Mouse (Mus musculus): ENCODE data around the gene Hsdl2. TPM values are rescaled to one million over a fixed set of nuclear protein-coding genes. Genes with fewer than 3 reads are reported as not detected.
A peak's percentile ranks its signal among the peaks of the same experiment; 100 is the strongest.
"Not testable (repeated sequence)": the region's sequence is repeated elsewhere in the genome, so short reads cannot be mapped to it uniquely, and the experiment has no call there.

The Hsdl2 gene
- 6.2 and 8.7 TPM in 2 replicates for polyA plus RNA-seq (2012; rRNA removed)

- under 1% methylated on average over 61 of the region's 61 CpGs for WGBS
- DNase-seq (ENCODE audit: low read depth, low spot score) = peak; percentile 100
These were observed at the start of gene Hsdl2 for GRCm38 (mm10) chr4:59581314-59582185. Hsdl2 (plus strand) TSS chr4:59581563.

- WGBS = 76% methylated on average over 2 of the region's 2 CpGs
- no peak for DNase-seq (ENCODE audit: low read depth, low spot score)
These were observed 48.1 kb upstream of the Hsdl2 start for GRCm38 (mm10) chr4:59533268-59533667.

DNA sequence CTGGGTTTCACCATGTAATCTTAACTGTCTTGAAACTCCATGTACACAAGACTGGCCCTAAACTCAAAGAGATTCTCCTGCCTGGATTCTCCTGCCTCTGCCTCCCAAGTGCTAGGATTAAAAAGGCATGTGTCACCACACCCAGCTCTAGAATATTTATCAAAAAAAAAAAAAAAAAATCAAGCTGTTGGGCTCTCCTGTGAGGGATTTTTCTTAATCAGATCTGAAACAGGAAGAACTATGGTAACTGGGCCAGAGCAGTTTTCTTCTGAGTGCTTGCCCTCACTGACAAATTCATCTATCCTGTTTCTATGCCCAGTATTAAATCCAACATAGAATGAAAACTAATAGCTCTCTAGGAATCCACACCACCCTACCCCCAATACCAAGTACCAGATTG, 45.7 kb upstream of the Hsdl2 start:
- DNase-seq (ENCODE audit: low read depth, low spot score) = no peak

DNA sequence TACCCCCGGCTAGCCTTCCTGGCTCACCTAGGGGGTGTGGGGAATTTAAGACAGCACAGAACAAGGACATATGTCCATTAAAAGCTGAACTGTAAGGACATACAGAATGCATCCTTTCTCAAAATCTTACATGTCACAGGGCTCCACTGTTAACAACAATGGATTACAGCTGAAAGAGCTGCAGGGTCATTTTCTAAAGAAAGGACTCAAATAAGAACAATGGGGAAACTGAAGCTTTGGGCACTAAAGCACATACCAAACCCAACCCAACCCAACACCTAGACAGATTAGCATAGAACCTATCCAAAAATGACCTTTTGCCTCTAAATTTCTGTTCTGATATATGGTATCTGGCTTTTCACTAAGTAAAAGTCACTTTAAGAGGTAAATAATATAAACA, 45.1 kb upstream of the Hsdl2 start:
- 92% methylated on average over 1 of the region's 1 CpGs for WGBS

GRCm38 (mm10) chr4:59543006-59543405, 38.4 kb upstream of the Hsdl2 start:
- DNase-seq (ENCODE audit: low read depth, low spot score) = no peak

More for the DNA sequence above, 45.1 kb upstream of the Hsdl2 start:
- no peak for DNase-seq (ENCODE audit: low read depth, low spot score)

DNA sequence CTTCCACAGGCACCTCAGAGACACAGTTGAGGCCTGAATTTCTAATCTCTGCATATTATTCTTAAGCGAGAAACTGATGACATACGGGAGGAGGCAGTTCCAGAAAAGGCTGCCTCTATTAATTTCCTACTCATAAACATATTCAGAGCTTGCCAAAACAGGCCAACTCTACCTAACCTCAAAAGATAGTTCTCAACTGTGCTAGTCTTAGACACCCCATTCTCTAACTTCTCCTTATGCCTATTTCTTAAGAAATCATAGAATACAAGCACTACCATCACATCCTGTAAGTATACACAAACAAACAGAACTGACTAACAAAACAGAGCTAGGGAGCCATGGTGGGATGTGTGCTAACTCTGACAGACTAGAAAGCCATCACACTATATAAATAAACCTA, 36.7 kb upstream of the Hsdl2 start:
- 50% methylated on average over 2 of the region's 2 CpGs for WGBS

GRCm38 (mm10) chr4:59546285-59547071, 34.9 kb upstream of the Hsdl2 start:
- WGBS = 13% methylated on average over 7 of the region's 7 CpGs

More for the DNA sequence above, 36.7 kb upstream of the Hsdl2 start:
- no peak for DNase-seq (ENCODE audit: low read depth, low spot score)

GRCm38 (mm10) chr4:59547136-59547889, 34.0 kb upstream of the Hsdl2 start:
- 7% methylated on average over 11 of the region's 11 CpGs for WGBS
- no peak for DNase-seq (ENCODE audit: low read depth, low spot score)

More at GRCm38 (mm10) chr4:59546285-59547071, 34.9 kb upstream of the Hsdl2 start:
- DNase-seq (ENCODE audit: low read depth, low spot score) = peak; percentile 77

GRCm38 (mm10) chr4:59548011-59548559, 33.3 kb upstream of the Hsdl2 start:
- no peak for DNase-seq (ENCODE audit: low read depth, low spot score)
- 2% methylated on average over 18 of the region's 18 CpGs for WGBS

DNA sequence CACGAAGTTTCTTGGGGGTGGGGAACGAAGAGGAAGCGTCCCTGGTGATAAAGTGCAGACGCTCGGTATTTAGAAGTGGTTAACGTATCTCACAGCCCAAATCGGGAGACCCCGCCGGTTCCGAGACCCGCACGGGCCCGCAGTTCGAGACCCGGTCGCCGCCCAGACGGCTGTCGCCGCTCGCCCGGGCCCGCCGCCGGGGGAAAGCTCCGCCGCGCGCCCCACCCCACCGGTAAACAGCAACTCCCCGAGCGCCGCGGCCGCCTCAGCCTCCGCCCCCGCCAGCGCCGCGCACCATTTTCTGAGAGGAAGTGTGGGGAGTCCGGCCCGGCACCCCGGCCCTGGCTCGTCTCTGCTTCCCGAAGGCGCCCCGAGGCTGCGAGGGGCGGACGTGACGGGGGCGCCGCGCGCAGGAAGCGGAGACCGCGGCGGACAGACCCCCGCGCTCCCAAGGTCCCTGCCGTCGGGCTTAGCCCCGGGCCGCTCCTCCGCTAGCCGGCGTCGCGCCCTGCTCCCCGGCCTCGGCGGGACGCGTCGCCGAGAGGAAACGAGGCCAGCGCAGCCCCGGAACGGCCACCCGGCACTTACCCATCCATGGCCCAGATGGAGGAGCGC, 32.7 kb upstream of the Hsdl2 start:
- no peak for DNase-seq (ENCODE audit: low read depth, low spot score)
- WGBS = under 1% methylated on average over 83 of the region's 83 CpGs

DNA sequence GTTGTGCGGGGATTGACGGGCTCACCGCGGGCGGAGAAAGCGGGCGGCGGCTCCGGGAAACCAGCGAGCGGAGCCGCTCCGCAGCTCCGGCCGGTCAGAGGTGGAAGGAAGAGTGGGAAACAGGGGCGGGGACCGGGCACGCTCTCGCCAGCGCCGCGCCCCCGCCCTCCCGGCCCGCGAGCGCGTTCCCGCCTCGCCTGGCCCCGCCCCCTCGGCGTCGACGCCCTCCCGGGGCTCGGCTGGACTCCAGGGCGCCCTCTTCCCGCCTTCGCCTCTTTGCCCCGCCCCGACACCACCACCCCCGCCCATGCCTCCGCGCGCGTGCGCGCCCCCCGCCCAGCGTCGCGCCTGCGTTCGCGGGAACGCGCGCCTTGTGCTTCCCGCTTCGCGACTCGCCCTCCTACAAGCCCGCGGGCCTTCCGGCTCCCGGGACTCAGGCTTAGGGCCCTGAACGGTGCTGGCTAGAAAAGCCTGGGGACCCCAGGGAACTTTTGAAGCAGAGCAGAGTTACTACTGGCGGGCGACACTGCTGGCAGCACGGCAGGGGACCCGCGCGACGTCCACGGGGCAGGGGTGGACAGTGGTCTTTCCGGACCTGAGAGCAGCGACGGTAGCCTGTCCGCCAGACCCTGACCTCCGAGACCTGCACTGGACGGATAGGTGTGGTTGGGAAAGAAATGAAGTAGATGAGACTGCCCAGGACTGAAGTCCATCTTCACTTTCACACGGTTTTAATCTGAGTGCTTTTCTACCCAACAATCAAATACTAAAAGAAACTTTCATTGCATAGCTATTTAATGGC, 32.0 kb upstream of the Hsdl2 start, which contains the start of gene Ptbp3:
Gene Ptbp3 (minus strand): TSS at position 190 of the 802 bp plus-strand sequence.
- DNase-seq (ENCODE audit: low read depth, low spot score) = peak; percentile 77
- WGBS = under 1% methylated on average over 81 of the region's 83 CpGs

GRCm38 (mm10) chr4:59549977-59550560, 31.3 kb upstream of the Hsdl2 start:
- no peak for DNase-seq (ENCODE audit: low read depth, low spot score)
- 8% methylated on average over 11 of the region's 11 CpGs for WGBS

DNA sequence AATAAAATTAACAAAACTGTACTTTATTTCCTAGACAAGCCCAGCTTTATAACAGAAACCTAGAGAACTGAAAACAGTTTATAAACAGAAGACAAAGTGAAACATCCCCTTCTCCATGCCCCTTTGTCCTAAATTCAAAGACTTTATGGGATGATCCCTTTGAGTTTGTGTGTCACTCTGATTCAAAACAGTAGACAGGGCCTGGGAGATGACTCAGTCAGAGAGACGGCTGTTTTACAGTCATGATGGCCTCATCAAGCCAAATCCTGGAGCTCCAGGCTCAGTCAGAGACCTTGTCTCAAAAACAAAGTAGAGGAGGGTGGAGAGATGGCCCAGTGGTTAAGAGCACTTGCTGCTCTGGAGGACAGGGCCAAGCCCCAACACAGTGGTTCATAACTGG, 29.5 kb upstream of the Hsdl2 start:
- 32% methylated on average over 1 of the region's 1 CpGs for WGBS
- no peak for DNase-seq (ENCODE audit: low read depth, low spot score)

DNA sequence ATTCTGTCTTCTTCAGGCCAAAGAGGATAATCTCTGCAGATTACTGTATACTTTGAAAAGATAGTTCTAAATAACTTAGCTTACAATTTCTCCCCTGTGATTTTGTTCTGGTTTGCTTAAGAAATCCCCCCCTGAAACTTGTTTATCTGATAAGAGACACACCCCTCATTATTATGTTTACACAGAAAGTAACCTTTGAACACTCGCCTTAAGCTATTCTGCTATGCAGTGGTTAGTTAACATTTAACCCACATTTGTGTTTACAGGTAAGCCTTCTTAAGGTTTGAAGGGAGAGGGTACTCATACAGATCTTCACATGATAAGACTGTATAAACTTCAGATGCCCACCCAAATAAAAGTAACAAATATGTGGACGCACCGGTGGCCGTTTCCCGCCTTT, 28.5 kb upstream of the Hsdl2 start:
- DNase-seq (ENCODE audit: low read depth, low spot score) = no peak
- WGBS = 31% methylated on average over 5 of the region's 5 CpGs

DNA sequence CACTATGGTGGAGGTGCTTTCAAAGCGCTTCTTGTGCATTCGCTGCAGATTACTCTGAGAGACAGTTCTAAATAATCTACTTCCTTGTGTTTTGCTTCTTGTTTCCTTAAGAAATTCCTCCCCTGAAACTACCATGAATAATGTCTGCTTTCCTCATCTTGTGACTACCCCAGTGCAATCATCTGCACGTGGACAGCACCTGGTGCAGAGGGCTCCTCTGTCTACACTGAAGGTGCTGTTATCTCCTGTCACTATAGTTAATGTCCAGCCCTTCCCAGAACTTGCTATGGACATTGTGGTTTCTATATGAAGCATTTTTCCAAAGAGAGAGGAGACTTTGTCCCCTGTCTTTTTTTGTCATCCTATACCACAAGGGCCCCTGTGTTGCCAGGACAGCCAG, 27.8 kb upstream of the Hsdl2 start:
- 31% methylated on average over 3 of the region's 3 CpGs for WGBS
- no peak for DNase-seq (ENCODE audit: low read depth, low spot score)

- no peak for DNase-seq (ENCODE audit: low read depth, low spot score)
These were observed 26.2 kb upstream of the Hsdl2 start for GRCm38 (mm10) chr4:59555177-59555576.

GRCm38 (mm10) chr4:59557343-59557742, 24.0 kb upstream of the Hsdl2 start:
- not testable (repeated sequence) for DNase-seq (ENCODE audit: low read depth, low spot score)
- 97% methylated on average over 4 of the region's 4 CpGs for WGBS

GRCm38 (mm10) chr4:59558096-59558720, 23.2 kb upstream of the Hsdl2 start:
- DNase-seq (ENCODE audit: low read depth, low spot score) = no peak
- 59% methylated on average over 6 of the region's 6 CpGs for whole genome bisulfite sequencing

Measured in large intestine, adult 2 months (tissue).